Mouse (Mus musculus) bone marrow macrophage, adult 2 months (primary cell): ENCODE measurements around the gene Dcbld2.

Experiments
- CTCF ChIP-seq: IDR thresholded peaks from 2 replicates; pipeline ENCODE4 v1.5.1; 2012; ENCODE audit warnings: low read depth, mild to moderate bottlenecking, low read length, moderate library complexity
- POLR2A ChIP-seq: IDR thresholded peaks from 2 replicates; pipeline ENCODE4 v1.6.1; 2012; ENCODE audit warnings: mild to moderate bottlenecking, low read depth, low read length, borderline replicate concordance

DNA sequence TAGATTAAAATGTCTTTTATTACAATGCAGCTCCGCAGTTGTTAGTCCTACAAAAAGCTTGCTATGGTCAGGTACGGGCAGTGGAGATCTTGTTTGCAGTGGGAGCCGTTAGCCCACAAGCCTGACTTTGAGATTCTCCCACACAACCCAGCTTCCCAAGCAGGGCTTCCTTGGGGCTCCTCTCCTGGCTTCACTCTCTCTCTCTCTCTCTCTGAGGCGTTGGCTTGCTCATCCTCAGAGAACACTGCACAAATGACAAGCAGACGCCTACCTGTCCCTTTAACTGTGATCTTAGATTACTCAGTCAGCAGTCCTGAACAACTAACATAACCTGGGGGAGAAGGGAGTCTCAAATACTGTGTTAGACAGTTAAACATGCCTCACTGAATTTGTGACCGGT lies 79.6 kb downstream of the Dcbld2 start:
- no peak for TF ChIP-seq CTCF
- no peak for TF ChIP-seq POLR2A
